Mouse (Mus musculus): ENCODE results near the gene Casp2. TPM values are rescaled to one million over a fixed set of nuclear protein-coding genes. Genes with fewer than 3 reads are reported as not detected.

The Casp2 gene
- 76.1 and 101 TPM in 2 replicates for polyA plus RNA-seq (2012; rRNA removed)

DNA sequence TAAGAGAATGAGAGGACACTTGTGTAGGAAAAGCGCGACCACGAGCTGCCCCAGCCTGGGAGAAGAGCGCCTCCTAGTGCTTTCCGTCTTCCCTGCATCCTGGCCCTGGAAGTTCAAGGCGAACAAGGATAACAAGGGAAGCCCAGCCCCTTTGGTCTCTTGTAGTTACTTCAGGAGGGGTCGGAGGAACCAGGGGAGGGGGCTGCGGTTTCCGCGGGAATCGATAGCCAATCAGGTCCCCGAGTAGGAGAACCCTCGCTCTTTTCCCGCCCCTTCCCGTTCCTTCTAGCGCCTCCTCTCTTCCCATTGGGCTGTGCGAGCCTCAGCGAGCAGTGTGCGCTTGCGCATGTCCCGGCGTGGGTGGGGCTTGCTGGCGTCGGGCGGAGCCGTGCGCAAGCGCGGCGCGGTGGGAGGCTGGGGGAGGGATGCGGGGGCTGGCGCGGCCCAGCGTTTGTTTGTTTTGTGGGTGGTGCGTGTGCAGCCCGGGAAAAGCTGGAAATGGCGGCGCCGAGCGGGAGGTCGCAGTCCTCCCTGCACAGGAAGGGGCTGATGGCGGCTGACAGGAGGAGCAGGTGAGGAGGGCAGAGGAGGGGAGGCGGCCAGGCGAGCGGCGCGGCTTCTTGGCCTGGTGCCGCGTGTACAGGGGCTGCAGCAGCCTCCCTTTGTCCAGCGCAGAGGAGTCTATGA is at the start of gene Casp2:
Gene Casp2, plus strand, starts transcription at position 360 of the 687 bp plus-strand sequence.
- peak; percentile 100 for DNase-seq (ENCODE audit: low read depth)

GRCm38 (mm10) chr6:42215028-42215427 is 49.8 kb upstream of the Casp2 start, which contains the start of gene Tas2r144:
Gene Tas2r144, plus strand, starts transcription at chr6:42215328.
- no peak for DNase-seq (ENCODE audit: low read depth)
- no peak for TF ChIP-seq POLR2A (IDR thresholded peaks at IDR 0.05; ENCODE audit: borderline replicate concordance, extremely low read depth, insufficient read depth, insufficient read length, poor library complexity, severe bottlenecking)
- no peak for TF ChIP-seq CTCF (IDR thresholded peaks at IDR 0.05; ENCODE audit: borderline replicate concordance, extremely low read depth, insufficient read depth, insufficient read length)

More for the DNA sequence above, at the start of gene Casp2:
- TF ChIP-seq POLR2A (IDR thresholded peaks at IDR 0.05; ENCODE audit: borderline replicate concordance, extremely low read depth, insufficient read depth, insufficient read length, poor library complexity, severe bottlenecking) (peak; percentile 88), CTCF (IDR thresholded peaks at IDR 0.05; ENCODE audit: borderline replicate concordance, extremely low read depth, insufficient read depth, insufficient read length) (peak; percentile 99)

DNA sequence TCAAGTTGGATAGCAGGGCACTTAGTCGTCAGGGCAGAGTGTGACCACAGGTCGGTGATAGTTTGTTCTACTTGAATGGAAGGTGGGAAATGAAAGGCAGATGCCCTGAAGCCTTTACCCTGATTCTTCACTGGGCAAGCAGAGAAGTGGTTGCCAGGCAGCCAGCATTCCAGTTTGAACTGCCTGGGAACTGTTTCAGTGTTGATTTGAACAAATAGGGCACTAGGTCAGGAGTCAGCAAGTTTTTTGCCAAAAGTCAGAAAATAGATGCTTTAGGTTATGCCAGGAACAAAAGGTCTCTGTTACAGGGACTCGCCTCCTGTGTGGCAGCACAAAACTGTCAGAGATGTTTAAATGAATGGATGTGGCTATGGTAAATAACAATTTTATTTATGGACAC is 42.5 kb upstream of the Casp2 start:
- DNase-seq (ENCODE audit: low read depth), result no peak
- no peak for TF ChIP-seq POLR2A (IDR thresholded peaks at IDR 0.05; ENCODE audit: borderline replicate concordance, extremely low read depth, insufficient read depth, insufficient read length, poor library complexity, severe bottlenecking)
- no peak for TF ChIP-seq CTCF (IDR thresholded peaks at IDR 0.05; ENCODE audit: borderline replicate concordance, extremely low read depth, insufficient read depth, insufficient read length)

- DNase-seq (ENCODE audit: low read depth), result no peak
- TF ChIP-seq POLR2A (IDR thresholded peaks at IDR 0.05; ENCODE audit: borderline replicate concordance, extremely low read depth, insufficient read depth, insufficient read length, poor library complexity, severe bottlenecking) (no peak), CTCF (IDR thresholded peaks at IDR 0.05; ENCODE audit: borderline replicate concordance, extremely low read depth, insufficient read depth, insufficient read length) (no peak)
These were observed 39.7 kb upstream of the Casp2 start for GRCm38 (mm10) chr6:42225046-42225445.

GRCm38 (mm10) chr6:42227240-42228101 is 37.3 kb upstream of the Casp2 start:
- TF ChIP-seq CTCF (IDR thresholded peaks at IDR 0.05; ENCODE audit: borderline replicate concordance, extremely low read depth, insufficient read depth, insufficient read length), result peak; percentile 75; the same call in 1 of the 2 replicates
- no peak for TF ChIP-seq POLR2A (IDR thresholded peaks at IDR 0.05; ENCODE audit: borderline replicate concordance, extremely low read depth, insufficient read depth, insufficient read length, poor library complexity, severe bottlenecking)

DNA sequence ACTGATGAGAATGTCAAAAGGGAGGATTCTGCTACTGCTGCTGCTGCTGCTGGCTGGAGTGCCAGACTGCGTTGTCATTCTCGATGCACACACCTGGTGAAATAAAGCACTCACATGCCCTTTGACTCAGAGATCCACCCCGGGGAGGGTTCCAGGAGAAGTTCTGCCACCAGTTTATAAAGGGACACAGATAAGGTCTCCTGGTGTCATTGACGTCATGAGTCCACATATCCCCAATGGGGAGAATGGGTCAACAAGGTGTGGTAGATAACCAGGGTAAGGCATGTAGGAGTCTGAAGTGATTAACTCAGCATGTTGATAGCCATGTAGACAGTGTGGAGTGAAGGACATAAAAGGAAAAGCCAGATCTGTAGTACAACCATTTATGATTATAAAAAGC is 35.2 kb upstream of the Casp2 start:
- DNase-seq (ENCODE audit: low read depth), result no peak
- TF ChIP-seq POLR2A (IDR thresholded peaks at IDR 0.05; ENCODE audit: borderline replicate concordance, extremely low read depth, insufficient read depth, insufficient read length, poor library complexity, severe bottlenecking), result no peak
- TF ChIP-seq CTCF (IDR thresholded peaks at IDR 0.05; ENCODE audit: borderline replicate concordance, extremely low read depth, insufficient read depth, insufficient read length), result no peak

More at GRCm38 (mm10) chr6:42227240-42228101, 37.3 kb upstream of the Casp2 start:
- DNase-seq (ENCODE audit: low read depth), result peak; percentile 86

DNA sequence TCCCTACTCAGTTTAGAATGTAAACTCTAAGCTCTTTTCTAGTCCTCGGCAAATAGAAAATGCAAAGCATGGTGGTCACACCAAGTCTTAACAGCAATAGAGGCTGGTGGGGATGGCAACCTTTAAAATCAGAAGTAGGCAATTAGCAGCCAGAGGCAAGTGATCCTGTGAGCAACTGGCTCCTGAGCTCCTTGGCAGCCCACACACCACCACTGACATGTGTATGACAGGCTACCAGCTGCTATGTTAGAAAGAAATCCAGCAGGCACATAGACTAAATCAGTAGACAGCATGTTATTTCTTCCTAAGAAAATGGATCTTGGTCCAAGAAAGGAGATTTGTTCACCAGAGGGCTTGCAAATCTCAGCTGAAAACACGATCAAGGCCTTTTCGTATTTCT is 33.6 kb upstream of the Casp2 start:
- peak; percentile 66 for DNase-seq (ENCODE audit: low read depth)

DNA sequence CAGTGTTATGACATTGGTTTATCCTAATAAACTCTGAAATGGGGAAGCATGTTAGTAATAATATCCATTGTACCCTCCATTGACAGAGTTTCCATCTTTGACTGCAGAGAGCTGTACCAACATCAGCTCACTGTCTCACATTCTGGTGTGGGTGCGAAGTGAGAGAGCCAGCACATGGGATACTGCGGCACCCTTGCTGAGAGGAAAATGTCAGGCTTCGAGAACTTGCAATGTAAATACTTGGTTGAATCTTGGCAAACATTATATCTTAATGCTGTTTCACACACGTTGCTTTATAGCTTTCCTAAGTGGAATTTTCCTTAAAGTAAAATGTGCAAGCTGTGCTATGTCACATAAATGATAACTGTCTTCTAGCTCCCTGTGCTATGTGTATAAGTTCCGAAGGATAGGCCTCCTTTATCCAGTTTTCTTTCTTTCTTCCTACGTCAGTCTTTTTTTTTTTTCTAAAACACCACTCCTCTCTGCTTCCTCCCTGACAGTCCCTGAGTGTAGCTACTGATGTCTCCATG is 27.4 kb upstream of the Casp2 start:
- TF ChIP-seq CTCF (IDR thresholded peaks at IDR 0.05; ENCODE audit: borderline replicate concordance, extremely low read depth, insufficient read depth, insufficient read length) (no peak), POLR2A (IDR thresholded peaks at IDR 0.05; ENCODE audit: borderline replicate concordance, extremely low read depth, insufficient read depth, insufficient read length, poor library complexity, severe bottlenecking) (no peak)

More for the DNA sequence above, 33.6 kb upstream of the Casp2 start:
- TF ChIP-seq CTCF (IDR thresholded peaks at IDR 0.05; ENCODE audit: borderline replicate concordance, extremely low read depth, insufficient read depth, insufficient read length) (no peak), POLR2A (IDR thresholded peaks at IDR 0.05; ENCODE audit: borderline replicate concordance, extremely low read depth, insufficient read depth, insufficient read length, poor library complexity, severe bottlenecking) (no peak)

DNA sequence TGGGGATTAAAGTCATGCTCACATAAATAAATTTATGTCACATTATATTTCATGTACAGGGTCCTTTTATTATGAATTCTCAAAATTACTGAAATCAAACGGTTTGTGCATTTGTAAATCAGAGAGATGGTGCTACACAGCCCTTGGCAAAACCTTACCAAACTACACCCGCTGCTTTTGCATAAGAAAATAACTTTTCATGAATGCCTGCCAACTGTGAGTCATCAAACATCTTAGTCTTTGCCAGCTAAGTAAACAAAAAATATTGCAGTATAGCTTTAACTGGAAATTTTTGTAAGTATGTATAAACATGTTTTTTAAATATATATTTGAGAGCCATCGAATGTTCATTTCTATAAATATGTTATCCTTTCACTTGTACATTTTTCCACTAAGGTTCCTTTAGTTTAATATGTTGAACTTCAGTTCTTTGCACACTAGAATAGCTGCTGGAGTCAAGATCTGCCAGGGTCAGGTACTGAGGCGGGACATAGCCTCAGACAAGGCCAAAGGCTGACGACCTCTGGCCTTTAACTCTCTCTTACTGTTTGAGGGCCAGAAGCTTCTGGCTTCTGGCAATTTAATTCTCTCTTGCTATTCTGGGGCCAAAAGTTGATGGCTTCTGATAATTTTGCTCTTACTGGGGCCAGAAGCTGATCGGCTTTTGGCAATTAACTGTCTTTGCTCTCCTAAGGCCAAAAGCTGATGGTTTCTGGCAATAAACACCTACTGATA is 23.3 kb upstream of the Casp2 start:
- TF ChIP-seq POLR2A (IDR thresholded peaks at IDR 0.05; ENCODE audit: borderline replicate concordance, extremely low read depth, insufficient read depth, insufficient read length, poor library complexity, severe bottlenecking) (no peak), CTCF (IDR thresholded peaks at IDR 0.05; ENCODE audit: borderline replicate concordance, extremely low read depth, insufficient read depth, insufficient read length) (no peak)
- peak; percentile 50 for DNase-seq (ENCODE audit: low read depth)

More for the DNA sequence above, 27.4 kb upstream of the Casp2 start:
- DNase-seq (ENCODE audit: low read depth), result no peak

DNA sequence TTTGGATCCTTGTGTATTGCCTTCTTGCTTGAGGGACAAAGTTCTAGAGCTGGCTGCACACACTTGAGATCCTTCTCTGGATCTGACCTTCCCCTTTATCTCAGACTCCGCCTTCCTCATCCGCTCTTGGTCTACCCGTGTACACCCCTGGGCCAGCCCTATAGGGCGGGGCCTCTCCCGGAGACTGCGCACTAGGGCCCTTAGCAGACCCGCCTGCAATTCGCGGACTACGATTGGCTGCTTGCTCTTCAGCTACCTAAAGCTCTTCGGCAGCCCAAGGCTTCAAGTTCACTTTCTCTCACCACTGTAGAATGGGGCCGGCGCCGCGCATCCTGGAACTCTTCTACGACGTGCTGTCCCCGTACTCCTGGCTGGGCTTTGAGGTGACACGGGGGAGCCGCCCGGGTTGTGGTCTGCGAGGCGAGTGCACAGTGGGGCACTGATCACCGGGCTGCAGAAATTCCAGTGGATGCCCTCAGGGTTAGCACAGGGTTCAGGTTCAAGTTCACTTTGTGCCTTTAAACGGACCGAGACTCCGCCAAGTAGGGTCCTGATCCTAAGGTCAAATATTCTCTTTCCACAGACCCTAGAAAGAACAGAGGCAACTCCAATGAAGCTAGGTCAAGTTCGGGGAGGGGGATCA is 19.0 kb upstream of the Casp2 start, which contains the start of gene Gstk1:
Gene Gstk1, plus strand, starts transcription at position 225 of the 643 bp plus-strand sequence.
- DNase-seq (ENCODE audit: low read depth), result peak; percentile 94
- TF ChIP-seq CTCF (IDR thresholded peaks at IDR 0.05; ENCODE audit: borderline replicate concordance, extremely low read depth, insufficient read depth, insufficient read length) (no peak), POLR2A (IDR thresholded peaks at IDR 0.05; ENCODE audit: borderline replicate concordance, extremely low read depth, insufficient read depth, insufficient read length, poor library complexity, severe bottlenecking) (no peak)

Data from brain, embryonic 14.5 days (tissue).